Mouse (Mus musculus) heart, postnatal 0 days (tissue): Measurements from ENCODE around the gene Tmem94.

Source experiments
- CTCF ChIP-seq: IDR thresholded peaks from 2 replicates; pipeline ENCODE4 v1.5.1; 2016; ENCODE audit warnings: antibody characterized with exemption, control low read depth, low read depth
- EP300 ChIP-seq: IDR thresholded peaks from 2 replicates; pipeline ENCODE4 v1.6.1; 2016; ENCODE audit warnings: antibody characterized with exemption, low read depth

DNA sequence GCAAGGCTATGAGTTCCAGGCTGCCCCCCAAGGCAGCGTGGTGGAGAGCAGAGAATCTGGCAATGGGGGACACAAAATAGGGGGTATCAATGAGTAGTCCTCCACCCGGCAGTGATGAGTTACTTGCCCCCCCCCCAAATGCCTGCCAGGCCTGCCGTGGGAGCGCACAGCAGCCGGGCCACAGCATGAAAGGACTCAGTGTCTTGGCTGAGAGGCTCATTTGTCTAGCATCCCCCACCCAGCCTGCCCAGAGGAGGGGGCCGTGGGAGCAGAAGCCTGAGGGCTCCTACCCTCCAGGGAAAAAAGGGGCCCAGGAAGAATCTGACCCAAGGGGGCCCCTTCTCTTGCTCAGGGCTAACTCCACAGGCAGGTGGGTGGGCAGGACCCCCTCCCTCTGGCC, 42.1 kb downstream of the Tmem94 start:
- no peak for TF ChIP-seq CTCF
- no peak for TF ChIP-seq EP300
